Mouse (Mus musculus): Measurements from ENCODE around the gene Brd1.
"Not testable (repeated sequence)": the region's sequence is repeated elsewhere in the genome, so short reads cannot be mapped to it uniquely, and the experiment has no call there.

Gene Brd1

DNA sequence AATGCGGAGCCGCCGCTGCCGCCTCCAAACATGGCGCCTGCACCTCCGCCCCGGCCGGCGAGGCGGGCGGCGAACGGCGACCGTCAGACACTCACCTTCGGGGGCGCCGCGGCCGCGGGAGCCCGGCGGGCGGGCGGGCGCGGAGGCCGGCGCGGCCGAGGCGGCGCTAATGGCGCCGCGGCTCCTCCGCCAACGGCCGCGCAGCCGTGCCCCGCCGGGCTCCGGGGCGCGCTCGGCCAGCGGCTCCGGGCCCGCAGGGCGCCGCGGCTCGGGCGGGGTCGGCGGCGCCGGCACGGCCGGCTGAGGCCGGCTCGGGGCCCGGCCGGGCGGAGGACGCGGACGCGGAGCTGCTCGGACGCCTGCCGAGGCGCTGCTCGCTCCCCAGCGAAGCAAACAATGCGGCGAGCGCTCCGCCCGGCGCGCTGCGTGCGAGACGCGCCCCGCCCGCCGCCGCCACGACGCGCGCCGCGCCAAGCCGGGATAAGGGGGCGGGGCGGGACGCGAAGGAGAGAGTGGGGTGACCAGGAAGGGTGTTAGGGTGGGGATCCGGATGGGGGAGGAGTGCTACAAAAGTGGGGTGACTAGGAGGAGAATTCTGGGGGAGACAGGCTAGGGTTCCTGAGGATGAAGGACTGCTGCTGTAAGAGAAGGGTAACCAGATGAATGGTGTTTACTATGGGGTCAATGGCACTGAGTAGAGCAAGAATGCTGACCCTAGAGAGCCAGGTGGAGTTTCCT is at the start of gene Brd1:
TSS of gene Brd1 (minus strand) at position 400 of the 738 bp plus-strand sequence.
- peak; percentile 81 to 89 for DNase-seq

DNA sequence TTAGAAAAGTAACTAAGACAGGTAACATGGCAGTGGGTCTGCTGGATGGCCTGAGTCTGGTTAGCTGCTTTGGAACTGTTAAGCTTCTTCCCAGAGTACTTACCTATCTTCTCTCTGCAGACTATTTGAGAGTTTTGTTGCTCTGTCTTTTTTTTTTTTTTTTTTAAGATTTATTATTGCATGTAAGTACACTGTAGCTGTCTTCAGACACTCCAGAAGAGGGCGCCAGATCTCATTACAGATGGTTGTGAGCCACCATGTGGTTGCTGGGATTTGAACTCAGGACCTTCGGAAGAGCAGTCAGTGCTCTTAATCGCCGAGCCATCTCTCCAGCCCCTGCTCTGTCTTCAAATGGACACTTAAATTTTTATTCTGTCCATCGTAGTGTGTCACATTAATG is 40.6 kb upstream of the Brd1 start:
- not testable (repeated sequence) for DNase-seq

DNA sequence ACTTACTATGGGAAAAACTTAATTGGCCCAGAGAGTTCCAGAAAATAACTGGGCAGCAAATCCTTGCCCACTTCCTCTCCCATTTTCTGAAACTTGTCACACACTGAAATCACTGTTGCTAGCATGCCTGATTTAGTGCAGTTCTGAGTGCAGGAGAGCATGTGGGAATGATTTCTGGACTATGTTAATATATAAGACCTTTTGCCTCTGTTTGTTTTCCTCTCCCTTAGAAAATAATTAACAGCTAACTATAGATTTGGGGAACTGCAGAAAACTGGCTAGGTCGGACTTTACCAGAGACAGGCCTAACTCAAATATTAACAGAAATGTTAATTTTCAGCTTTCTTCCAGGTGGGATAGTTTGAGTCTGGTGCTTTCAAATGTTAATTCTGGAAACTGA is 34.5 kb upstream of the Brd1 start:
- no peak for DNase-seq

DNA sequence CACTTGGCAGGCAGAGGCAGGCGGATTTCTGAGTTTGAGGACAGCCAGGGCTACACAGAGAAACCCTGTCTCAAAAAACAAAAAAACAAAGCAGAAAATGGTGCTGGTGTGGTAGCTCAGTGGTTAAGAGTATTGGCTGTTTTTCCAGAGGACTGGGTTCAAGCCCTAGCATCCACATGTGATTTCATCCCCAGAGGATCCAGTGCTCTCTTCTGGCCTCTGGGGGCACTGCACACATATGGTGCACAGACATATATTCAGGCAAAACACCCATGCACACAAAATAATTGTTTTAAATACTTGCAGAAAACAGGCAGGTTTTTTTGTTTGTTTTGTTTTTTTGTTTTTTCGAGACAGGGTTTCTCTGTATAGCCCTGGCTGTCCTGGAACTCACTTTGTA is 32.1 kb upstream of the Brd1 start:
- DNase-seq, result not testable (repeated sequence)

DNA sequence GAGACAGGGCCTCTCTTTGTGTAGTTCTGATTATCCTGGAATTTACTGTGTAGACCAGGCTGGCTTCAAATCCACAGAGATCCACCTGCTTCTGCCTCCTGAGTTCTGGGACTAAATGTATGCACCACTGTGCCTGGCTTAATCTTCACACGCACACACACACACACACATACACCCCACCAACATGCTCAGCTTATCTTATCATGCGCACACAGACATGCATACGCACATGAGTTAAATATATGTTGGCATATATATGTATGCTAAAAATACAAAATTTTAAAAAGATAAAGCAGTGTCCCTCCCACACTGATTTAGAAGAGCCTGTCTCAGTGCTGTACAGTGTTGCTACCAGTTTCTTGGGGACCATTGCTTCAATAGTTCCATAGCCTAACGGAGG is 27.5 kb upstream of the Brd1 start:
- no peak for DNase-seq

DNA sequence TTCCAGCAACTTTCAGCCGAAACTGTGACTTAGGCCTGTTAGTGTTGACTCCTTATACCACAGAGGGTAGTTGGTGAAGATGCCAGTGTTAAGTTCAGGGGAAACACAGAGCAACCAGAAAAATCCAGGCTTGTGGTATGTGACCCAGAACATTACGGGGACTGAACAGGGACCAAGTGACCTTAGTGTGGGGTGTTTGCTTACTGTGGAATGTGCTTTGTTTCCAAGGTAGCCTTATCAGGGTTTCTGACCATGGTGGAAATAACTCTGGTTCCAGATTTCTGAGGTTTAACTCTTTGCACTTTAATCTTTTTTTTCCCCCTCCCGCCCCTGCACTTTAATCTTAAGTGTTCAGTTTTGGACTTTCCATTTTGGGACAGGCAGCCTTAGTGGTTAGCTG is 24.0 kb upstream of the Brd1 start:
- no peak for DNase-seq

DNA sequence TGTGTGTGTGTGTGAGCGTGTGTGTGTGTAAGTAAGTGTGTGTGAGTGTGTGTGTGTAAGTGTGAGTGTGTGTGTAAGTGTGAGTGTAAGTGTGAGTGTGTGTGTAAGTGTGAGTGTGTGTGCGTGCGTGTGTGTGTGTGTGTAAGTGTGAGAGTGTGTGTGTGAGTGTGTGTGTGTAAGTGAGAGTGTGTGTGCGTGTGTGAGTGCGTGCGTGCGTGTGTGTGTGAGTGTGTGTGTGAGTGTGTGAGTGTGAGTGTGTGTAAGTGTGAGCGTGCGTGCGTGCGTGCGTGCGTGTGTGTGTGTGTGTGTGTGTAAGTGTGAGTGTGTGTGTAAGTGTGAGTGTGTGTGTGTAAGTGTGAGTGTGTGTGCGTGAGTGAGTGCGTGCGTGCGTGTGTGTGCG is 21.7 kb upstream of the Brd1 start:
- no peak for DNase-seq

DNA sequence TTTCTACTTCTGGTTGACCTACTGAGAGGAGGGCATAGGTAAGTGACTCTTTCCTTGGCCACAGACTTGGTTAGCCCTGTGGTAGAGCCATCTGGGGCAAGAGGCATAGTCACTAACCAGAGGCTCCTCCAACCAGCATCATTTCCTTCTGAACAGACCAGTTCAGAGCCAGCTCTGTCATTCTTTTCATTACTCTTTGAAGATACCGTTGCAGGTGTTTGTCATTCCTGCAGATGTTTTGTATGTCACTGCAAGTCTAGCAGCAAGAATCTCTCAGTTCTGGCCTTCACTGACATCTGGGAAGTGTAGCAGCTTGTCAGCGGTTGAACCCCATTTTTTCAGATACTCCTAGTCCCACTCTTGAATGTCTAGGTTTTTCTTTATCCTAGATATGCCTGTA is 20.9 kb upstream of the Brd1 start:
- no peak for DNase-seq

DNA sequence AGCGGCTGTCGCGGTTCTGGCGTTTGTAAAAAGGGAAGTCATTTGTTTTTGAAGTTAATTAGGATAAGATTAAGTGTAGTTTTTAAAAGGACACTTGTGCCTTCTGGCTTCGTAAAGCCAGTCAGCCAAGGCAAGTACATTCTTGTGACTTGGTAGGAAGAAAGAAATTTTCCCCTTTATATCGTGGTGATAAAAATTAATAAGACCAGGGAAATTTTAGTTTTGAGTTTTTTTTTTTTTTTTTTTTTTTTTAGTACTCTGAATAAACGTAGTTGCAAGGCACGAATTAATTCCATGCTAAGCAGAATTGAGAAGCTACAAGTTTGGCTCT is 18.3 kb upstream of the Brd1 start:
- DNase-seq, result no peak

DNA sequence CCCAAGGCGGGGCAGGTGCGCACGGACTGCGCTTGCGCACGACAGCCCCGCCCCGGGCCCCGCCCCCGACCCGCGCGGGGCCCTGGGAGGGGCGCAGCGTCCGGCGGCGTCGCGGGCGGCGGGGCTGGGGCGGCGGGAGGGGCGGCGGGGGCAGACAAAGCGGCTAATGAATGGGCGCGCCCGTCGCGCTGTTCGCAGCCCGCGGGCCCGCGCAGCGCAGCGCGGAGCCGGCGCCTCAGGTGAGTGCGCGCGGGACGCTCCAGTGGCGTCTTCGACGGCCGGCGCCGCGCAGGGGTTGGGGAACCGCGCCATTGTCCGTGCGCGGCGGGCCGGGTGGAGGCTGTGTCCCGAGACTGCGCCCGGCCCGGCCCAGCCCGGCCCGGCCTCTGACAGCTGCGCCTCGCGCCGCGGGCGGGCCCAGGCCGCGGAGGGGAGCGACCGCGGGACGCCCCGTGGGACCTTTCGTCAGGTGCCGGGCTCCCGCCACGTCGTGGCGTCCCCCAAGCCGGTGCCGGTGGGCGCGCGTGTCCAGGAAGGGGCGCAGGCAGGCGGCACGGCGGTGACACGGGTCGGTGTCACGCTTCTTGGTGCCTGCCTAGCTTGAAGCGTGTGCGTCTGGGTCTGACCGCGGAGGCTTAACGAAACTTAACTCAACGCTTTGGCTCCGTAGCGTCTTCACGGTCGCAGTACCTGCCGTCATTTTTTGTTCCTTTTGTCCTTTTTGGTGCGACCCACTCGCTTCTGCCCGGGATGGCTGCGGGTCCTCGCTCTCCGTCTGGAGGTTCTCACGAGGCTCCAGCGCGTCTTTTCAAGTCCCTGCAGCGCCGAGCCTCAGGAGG is 17.8 kb upstream of the Brd1 start, which contains the start of gene Zbed4:
TSS of gene Zbed4 (plus strand) at position 97 of the 839 bp plus-strand sequence.
- DNase-seq, result peak in 1 of 2 experiments; percentile 43

DNA sequence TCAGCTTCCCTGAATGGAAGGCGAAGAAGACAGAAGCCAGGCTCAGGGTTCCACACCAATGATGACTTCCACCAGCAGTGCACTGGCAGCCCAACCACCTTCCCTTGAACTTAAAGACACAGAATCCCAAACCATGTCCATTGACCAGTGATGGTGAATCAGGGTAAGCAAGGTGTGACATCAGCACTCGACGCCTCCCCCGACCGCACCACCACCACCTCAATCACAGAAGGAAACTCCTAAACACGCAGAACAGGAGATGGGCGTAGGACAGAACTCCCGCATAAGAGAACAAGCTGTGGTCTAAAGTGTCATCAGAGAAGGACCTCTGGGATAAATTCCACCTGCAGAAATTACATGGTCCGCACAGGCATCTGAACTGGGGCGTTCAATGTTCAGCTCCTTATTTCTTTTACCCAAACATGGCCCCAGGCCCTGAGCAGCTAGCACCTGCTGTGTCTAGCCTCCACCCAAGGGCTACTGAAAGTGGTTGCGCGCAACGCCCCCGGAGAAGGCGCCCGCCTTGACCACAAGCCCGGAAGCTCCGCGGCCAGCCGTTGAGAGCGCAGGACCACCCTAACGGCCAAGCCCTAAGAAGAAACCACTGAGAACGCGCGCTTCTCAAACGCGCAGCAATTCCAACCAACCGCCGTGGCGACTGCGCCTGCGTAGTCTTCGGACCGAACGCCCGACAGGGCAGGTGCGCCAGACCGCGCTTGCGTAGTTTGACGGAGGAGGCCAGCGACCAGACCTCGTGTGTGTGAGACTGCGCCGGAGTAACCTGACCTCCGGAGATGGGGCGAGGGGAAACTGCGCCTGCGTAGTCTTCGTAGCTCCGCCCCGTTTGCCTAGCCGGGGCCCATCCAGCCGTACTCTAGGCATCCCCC is 16.9 kb upstream of the Brd1 start:
- peak; percentile 99 for DNase-seq

DNA sequence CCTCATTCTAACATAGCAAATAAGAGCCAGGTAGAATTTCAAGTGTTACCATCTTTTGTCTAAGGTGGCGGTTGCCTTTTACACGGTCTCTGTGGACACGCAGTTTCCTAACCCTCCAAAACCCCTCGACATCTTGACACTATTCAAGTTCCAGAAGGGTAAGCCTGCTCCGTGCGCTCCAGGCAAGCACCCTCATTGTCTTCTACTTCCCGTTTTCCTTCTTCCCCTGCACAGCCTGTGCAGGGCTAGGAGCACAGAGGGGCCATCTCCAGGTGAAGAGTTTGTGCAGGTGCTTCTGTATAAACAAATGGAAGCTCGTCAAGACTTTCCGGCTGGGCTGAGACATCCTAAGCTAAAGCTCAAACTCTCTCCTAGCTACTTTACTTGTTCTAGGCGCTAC is 16.0 kb upstream of the Brd1 start:
- no peak for DNase-seq

DNA sequence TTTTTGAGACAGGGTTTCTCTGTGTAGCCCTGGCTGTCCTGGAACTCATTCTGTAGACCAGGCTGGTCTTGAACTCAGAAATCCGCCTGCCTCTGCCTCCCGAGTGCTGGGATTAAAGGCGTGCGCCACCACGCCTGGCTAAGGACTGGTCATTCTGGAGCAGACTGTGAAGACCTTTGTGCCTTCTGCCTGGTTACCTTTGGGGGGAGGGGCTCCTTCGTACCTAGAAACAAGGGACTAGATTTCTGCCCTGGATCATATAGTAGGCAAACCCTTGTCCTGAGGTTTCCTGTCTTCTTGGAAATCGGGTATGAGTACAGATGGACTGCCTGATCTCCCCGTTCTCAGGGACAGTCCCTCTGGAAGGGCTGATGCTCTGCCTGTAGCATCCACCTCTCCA is 15.6 kb upstream of the Brd1 start:
- DNase-seq, result not testable (repeated sequence)

DNA sequence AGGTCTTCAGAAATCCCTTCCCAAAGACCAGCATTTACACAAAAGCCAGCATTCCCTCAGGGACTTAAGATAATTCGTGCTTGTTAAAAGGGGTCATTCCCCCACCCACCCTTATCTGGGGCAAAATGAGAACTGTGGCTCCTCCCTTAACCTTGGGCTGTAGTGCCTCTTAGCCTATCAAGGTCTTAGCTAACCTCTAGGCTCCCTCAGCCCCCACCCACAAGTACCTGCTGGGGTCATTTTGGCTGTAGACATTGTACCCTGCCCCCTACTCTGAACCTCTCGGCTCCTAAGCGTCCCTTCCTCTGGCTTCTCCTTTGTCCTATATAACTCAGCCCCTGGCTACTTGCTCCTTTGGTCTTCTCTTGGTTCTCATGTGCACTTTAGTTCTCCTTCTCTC is 11.9 kb upstream of the Brd1 start:
- DNase-seq, result no peak

DNA sequence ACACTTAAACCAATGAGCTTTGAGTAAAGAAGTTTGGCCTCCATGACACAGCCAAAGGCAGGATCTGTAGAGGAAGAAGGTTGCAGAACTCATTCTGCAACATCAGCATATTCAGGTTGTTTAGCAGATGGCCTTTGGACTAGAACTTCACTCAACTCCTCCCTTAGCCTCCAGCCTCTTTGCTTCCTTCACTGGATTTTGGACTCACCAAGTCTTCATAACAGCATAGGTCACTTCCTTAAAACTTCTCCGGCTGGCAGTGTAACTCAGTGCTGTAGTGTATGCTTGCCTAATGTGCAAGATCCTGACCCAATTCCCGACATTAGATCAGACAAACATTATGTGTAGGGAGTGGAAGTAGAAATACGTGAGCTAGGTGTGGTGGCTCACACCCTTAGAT is 11.3 kb upstream of the Brd1 start:
- DNase-seq, result no peak

DNA sequence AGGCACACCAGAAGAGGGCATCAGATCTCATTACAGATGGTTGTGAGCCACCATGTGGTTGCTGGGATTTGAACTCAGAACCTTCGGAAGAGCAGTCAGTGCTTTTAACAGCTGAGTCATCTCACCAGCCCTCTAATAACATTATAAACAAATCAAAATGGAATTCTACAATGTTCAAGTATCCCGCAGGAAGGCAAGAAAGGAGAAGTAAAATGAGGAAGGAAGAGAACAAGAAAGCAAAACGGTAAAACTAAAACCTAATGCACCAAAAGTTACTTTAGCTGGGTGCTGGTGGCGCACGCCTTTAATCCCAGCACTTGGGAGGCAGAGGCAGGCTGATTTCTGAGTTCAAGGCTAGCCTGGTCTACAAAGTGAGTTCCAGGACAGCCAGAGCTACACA is 9.3 kb upstream of the Brd1 start:
- not testable (repeated sequence) for DNase-seq

DNA sequence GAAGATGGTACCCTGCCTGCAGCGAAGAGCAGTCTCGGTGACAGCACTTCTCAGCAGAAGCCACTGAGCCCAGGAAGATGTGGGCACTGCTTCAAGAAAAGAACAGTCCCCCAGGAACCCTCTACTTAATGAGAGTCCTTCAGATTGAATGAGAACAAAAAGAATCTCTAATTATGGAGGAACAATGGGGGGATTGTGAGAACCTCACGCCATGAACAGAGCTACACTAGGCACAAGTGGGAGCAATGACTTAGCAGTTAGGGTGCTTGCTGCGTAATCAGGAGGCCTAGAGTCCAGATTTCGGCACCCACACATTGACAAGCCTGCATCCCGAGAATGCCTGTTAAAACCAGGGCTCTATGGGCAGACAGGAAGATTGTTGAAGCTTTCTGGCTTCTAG is 7.3 kb upstream of the Brd1 start:
- no peak for DNase-seq

DNA sequence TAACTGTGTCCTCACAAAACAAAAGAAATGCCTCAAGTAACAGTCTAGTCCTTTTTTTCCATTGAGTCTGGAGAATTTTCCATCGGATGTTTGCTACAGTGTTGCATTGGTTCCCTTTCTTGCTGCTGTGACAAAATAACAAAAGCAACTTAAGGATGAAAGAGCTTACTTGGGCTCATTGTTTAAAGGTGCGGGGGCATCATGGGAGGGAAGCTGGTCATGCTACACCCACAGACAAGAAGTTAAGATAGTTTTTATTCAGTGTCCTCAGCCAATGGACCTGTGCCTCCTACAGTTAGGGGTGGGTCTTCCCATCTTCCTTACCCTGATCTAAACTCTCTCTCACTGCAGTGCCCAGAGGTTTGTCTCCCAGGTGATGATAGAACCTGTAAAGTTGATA is 4.4 kb upstream of the Brd1 start:
- DNase-seq, result no peak

DNA sequence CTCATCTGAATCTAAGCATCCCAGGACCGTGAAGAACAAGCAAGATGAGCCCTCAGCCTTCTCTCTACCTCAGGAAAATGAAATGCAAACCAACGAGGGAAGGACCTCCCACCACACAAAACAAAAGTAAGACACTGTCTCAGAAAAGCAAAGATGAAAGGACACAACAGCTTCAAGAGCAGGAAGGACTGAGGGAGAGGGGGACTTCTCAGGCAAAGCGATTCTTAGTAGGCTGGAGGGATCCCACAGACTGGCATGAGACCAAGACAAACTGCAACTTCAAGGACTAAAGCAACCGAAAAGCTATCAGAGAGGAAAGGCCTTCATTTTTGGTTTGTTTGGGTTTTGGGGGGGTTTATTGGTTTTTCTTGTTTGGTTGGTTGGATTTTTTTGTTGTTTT is 2.1 kb upstream of the Brd1 start:
- no peak for DNase-seq

DNA sequence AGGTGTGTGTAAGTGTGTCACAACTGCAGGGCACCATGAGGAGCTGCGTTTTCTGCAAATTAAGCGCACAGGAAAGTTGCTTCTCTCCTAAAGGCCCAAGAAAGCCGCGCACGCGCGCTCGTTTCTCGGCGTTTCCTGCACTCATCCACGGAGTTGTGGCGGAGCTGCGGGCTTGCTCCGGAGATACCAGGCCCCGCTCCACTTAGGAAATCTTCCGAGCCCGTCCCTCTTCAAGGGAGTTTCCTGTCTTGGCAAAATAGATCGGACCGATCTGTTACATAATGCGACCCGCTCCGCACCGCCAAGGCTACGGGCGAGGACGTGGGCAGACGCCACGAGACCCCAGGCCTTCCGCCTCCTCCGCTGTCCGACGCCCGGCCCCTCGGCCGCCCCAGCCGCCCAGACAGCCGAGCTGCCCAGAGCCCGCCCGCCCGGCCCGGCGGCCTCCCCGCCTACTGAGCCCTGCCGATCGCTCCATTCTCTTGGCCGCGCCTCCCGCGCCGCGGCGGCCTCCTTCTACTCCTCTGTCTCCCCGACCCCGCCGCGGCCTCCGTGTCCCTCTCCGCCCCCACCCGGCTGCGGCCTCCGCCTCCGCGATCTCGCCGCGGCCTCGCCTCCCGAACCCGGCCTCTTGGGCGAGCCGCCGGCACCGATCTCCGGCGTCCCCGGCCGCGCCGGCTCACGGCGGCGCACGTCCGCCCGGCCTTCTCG is 837 bp downstream of the Brd1 start:
- peak; percentile 63 to 66 for DNase-seq

DNA sequence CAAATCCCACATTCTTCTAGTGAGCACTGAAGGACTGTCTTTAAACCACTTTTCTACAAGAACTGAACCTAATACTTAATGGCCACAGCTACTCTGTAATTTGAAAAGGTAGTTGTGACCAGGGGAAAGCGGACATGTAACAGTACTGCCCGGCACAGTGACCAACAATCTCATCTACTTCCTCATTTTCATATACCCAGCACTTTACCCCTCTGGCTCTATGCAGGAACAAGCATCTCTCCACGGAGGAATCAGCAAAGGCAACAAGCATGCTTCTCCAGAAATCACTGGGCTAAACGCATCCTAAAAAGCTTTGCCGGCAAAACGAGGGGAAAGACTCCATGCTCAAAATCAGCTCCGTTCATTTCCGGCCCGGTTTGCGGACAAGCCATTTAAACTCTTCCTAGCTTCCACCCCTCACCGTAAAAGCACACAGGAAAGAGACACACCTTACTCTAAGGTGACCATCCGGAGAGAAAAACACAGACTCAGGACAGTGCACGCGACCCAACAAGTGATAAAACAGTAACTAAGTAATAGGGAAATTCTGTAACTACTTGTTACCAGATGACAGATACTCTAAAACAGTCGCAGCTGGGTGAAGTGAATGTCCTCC is 1.5 kb downstream of the Brd1 start:
- no peak for DNase-seq

DNA sequence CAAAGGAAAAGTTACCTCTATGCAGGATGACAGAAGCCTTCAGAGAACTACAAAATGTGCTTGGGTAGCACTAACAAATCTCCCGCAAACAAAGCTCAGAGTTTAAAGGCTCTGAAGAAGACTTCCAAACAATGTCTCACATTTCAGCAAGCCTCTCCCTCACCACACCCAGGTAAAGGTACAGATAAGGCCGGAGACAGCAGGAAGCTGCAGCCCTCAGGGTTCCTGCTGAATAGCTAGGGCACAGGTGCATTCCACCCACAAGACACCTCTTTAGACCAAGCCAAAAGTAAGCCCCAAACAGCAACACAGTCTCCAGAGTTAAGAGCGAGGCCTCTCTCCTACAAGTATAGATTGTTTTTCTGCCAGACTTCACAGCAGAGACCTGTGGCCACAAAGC is 3.3 kb downstream of the Brd1 start:
- DNase-seq, result no peak

Measured in cerebellum, postnatal 36 days (tissue).